Mouse (Mus musculus) ES-E14 (cell line): ENCODE measurements at regions not wholly inside any gene's neighbourhood (a gene's known extent, or its start where the extent isn't known, plus 50 kb on each side); places are given as distances from the start of the nearest gene placed in this dataset.

Experiments used
- CHD2 ChIP-seq: IDR thresholded peaks from 2 replicates; pipeline ENCODE4 v1.6.1; 2014; ENCODE audit warnings: mild to moderate bottlenecking, low read depth, low read length, inconsistent platforms
- ZC3H11A ChIP-seq: IDR thresholded peaks from 2 replicates; pipeline ENCODE4 v1.6.1; 2012; ENCODE audit warnings: low read depth, mild to moderate bottlenecking, inconsistent platforms, low read length, borderline replicate concordance

GRCm38 (mm10) chr5:119402651-119403050 is 267.8 kb upstream of the Tbx3 start:
- TF ChIP-seq ZC3H11A (no peak), CHD2 (no peak)
